Mouse (Mus musculus) ES-CJ7 (cell line): ENCODE results near the gene 4930513O06Rik.

ENCODE experiments used
- DNase-seq: peaks from one replicate; pipeline ENCODE4 v3.0.0; 2011; ENCODE audit warnings: low read depth, low spot score

The 4930513O06Rik gene

GRCm38 (mm10) chrX:139085943-139086342, at the start of gene 4930513O06Rik:
Gene 4930513O06Rik, plus strand, starts transcription at chrX:139086243.
- DNase-seq, result no peak

GRCm38 (mm10) chrX:139037666-139038065, 48.4 kb upstream of the 4930513O06Rik start:
- DNase-seq, result no peak

- DNase-seq, result no peak
Observed at GRCm38 (mm10) chrX:139039314-139039713, 46.7 kb upstream of the 4930513O06Rik start.

GRCm38 (mm10) chrX:139041148-139041547, 44.9 kb upstream of the 4930513O06Rik start:
- DNase-seq, result no peak

GRCm38 (mm10) chrX:139051976-139052375, 34.1 kb upstream of the 4930513O06Rik start:
- no peak for DNase-seq

- no peak for DNase-seq
Observed at GRCm38 (mm10) chrX:139053149-139053548, 32.9 kb upstream of the 4930513O06Rik start.

GRCm38 (mm10) chrX:139064078-139064477, 22.0 kb upstream of the 4930513O06Rik start:
- DNase-seq, result no peak

GRCm38 (mm10) chrX:139078493-139078892, 7.5 kb upstream of the 4930513O06Rik start:
- DNase-seq, result no peak

GRCm38 (mm10) chrX:139085077-139085476, 966 bp upstream of the 4930513O06Rik start, which contains the start of gene Serpina7:
Gene Serpina7, minus strand, starts transcription at chrX:139085236.
- no peak for DNase-seq

- DNase-seq, result no peak
Observed at GRCm38 (mm10) chrX:139097197-139097596, 11.2 kb downstream of the 4930513O06Rik start.

- no peak for DNase-seq
Observed at GRCm38 (mm10) chrX:139134031-139134430, 48.0 kb downstream of the 4930513O06Rik start.
